Mouse (Mus musculus) liver, embryonic 16.5 days (tissue): Measurements from ENCODE around the gene Csnk2b. TPM values are rescaled to one million over a fixed set of nuclear protein-coding genes. Genes with fewer than 3 reads are reported as not detected.

ENCODE experiments used
- polyA plus RNA-seq: library from polyadenylated mRNA; unstranded; fragments of >200 nt; fragmentation: Nextera tagmentation; extraction: Ambion mirVana; gene quantifications from 2 replicates; pipeline ENCODE4 v1.2.1, GENCODE M21; 2015

The Csnk2b gene
- polyA plus RNA-seq, 1 experiment from 2014 or later, result 115 TPM

Other genes with a start within 250 kb of the Csnk2b start
- 0.26 and 0.37 TPM in 2 replicates for gene Zbtb12, start 242.6 kb downstream of the Csnk2b start, polyA plus RNA-seq
- not detected in 2 replicates for gene Gm20547, start 240.0 kb downstream of the Csnk2b start, polyA plus RNA-seq
- 30.6 and 33.9 TPM in 2 replicates for gene C2, start 223.8 kb downstream of the Csnk2b start, polyA plus RNA-seq
- 12.4 and 15.2 TPM in 2 replicates for gene Ehmt2, start 223.6 kb downstream of the Csnk2b start, polyA plus RNA-seq
- 2.6 and 3.6 TPM in 2 replicates for gene Slc44a4, start 207.6 kb downstream of the Csnk2b start, polyA plus RNA-seq
- gene Neu1, start 190.8 kb downstream of the Csnk2b start, polyA plus RNA-seq, result 17.8 and 20.6 TPM in 2 replicates
- gene Hspa1b, start 162.8 kb downstream of the Csnk2b start, polyA plus RNA-seq, result 0.05 TPM in 1 of 2 replicates, not detected in the other
- gene Gm20481, start 152.1 kb downstream of the Csnk2b start, polyA plus RNA-seq, result not detected in 2 replicates
- 0.87 and 1.5 TPM in 2 replicates for gene Hspa1a, start 149.9 kb downstream of the Csnk2b start, polyA plus RNA-seq
- 0.21 and 0.27 TPM in 2 replicates for gene Hspa1l, start 149.3 kb downstream of the Csnk2b start, polyA plus RNA-seq
- 97.6 and 103 TPM in 2 replicates for gene Lsm2, start 140.2 kb downstream of the Csnk2b start, polyA plus RNA-seq
- 82.2 and 90.1 TPM in 2 replicates for gene Vars, start 121.1 kb downstream of the Csnk2b start, polyA plus RNA-seq
- 0.09 and 0.13 TPM in 2 replicates for gene Vwa7, start 105.5 kb downstream of the Csnk2b start, polyA plus RNA-seq
- gene Sapcd1, start 94.0 kb downstream of the Csnk2b start, polyA plus RNA-seq, result 2.2 and 2.6 TPM in 2 replicates
- gene Msh5, start 75.3 kb downstream of the Csnk2b start, polyA plus RNA-seq, result 4.2 and 4.6 TPM in 2 replicates
- 112 and 121 TPM in 2 replicates for gene Clic1, start 72.1 kb downstream of the Csnk2b start, polyA plus RNA-seq
- 16.3 and 18.1 TPM in 2 replicates for gene Ddah2, start 63.0 kb downstream of the Csnk2b start, polyA plus RNA-seq
- gene Ly6g6c, start 56.7 kb downstream of the Csnk2b start, polyA plus RNA-seq, result 0.24 and 0.37 TPM in 2 replicates
- gene Mpig6b, start 55.9 kb downstream of the Csnk2b start, polyA plus RNA-seq, result 3.4 and 4.5 TPM in 2 replicates
- 0.17 TPM in 1 of 2 replicates, not detected in the other for gene Ly6g6e, start 45.2 kb downstream of the Csnk2b start, polyA plus RNA-seq
- 0.55 and 0.77 TPM in 2 replicates for gene Ly6g6d, start 44.0 kb downstream of the Csnk2b start, polyA plus RNA-seq
- 4.0 and 5.7 TPM in 2 replicates for gene Ly6g6f, start 36.4 kb downstream of the Csnk2b start, polyA plus RNA-seq
- 47.4 and 52.1 TPM in 2 replicates for gene Abhd16a, start 32.8 kb downstream of the Csnk2b start, polyA plus RNA-seq
- not detected in 2 replicates for gene Ly6g5c, start 13.8 kb downstream of the Csnk2b start, polyA plus RNA-seq
- gene Ly6g5b, start 6.6 kb downstream of the Csnk2b start, polyA plus RNA-seq, result 0.33 and 0.35 TPM in 2 replicates
- gene Gpank1, start 598 bp downstream of the Csnk2b start, polyA plus RNA-seq, result 12.4 and 12.9 TPM in 2 replicates
- gene D17H6S53E, start 4.3 kb upstream of the Csnk2b start, polyA plus RNA-seq, result 2.7 TPM in 2 replicates
- gene Apom, start 10.0 kb upstream of the Csnk2b start, polyA plus RNA-seq, result 959 and 972 TPM in 2 replicates
- 19.7 and 21.4 TPM in 2 replicates for gene Bag6, start 13.1 kb upstream of the Csnk2b start, polyA plus RNA-seq
- gene Prrc2a, start 42.8 kb upstream of the Csnk2b start, polyA plus RNA-seq, result 38.4 and 45.0 TPM in 2 replicates
- gene Aif1, start 54.0 kb upstream of the Csnk2b start, polyA plus RNA-seq, result 22.8 and 23.2 TPM in 2 replicates
- 38.8 and 41.4 TPM in 2 replicates for gene Lst1, start 66.4 kb upstream of the Csnk2b start, polyA plus RNA-seq
- 1.2 and 2.4 TPM in 2 replicates for gene Ltb, start 72.4 kb upstream of the Csnk2b start, polyA plus RNA-seq
- gene Tnf, start 80.0 kb upstream of the Csnk2b start, polyA plus RNA-seq, result 0.36 and 0.48 TPM in 2 replicates
- not detected in 2 replicates for gene Lta, start 83.3 kb upstream of the Csnk2b start, polyA plus RNA-seq
- gene Gm16181, start 98.8 kb upstream of the Csnk2b start, polyA plus RNA-seq, result not detected in 2 replicates
- gene Atp6v1g2, start 111.6 kb upstream of the Csnk2b start, polyA plus RNA-seq, result 0.58 and 1.0 TPM in 2 replicates
- gene Nfkbil1, start 113.7 kb upstream of the Csnk2b start, polyA plus RNA-seq, result 2.8 and 2.9 TPM in 2 replicates
- gene Ddx39b, start 119.7 kb upstream of the Csnk2b start, polyA plus RNA-seq, result 128 and 133 TPM in 2 replicates
- gene H2-D1, start 140.7 kb upstream of the Csnk2b start, polyA plus RNA-seq, result 98.3 and 107 TPM in 2 replicates
- 0.56 and 0.77 TPM in 2 replicates for gene H2-Q1, start 198.4 kb upstream of the Csnk2b start, polyA plus RNA-seq
- gene H2-Q2, start 220.2 kb upstream of the Csnk2b start, polyA plus RNA-seq, result 1.3 and 2.6 TPM in 2 replicates